Mouse (Mus musculus) olfactory bulb, adult 2 months (tissue): ENCODE measurements around the gene Olfml2b.

Experiments used
- CTCF ChIP-seq: fragments of 200-500 bp; IDR thresholded peaks from 2 replicates; pipeline ENCODE4 v1.5.1; 2012; ENCODE audit warnings: low read depth, mild to moderate bottlenecking, low read length, moderate library complexity; ENCODE audit not compliant: insufficient read depth
- POLR2A ChIP-seq: fragments of 200-500 bp; IDR thresholded peaks from 2 replicates; pipeline ENCODE4 v1.6.1; 2012; ENCODE audit warnings: mild to moderate bottlenecking, low read depth, low read length, moderate library complexity; ENCODE audit not compliant: insufficient read depth

DNA sequence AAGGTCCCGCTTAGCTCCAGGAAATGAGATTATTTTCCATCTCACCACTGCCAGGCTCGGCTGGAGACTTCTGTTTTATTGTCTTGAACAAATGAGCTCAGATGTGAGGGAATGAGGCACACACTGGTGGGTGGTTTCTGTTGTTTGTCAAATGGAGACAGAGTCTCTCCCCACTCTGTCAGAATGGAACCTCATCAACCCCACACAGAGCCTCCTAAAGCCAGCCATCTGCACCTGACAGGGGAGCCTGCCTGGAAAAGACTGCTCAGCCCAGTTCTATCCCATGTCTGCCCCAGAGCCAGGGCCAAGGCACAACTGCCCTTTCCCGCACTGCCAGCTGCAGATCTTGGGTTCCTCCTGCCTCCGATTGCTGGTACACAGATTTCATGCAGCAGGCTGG, 34.5 kb downstream of the Olfml2b start:
- TF ChIP-seq POLR2A = no peak
- no peak for TF ChIP-seq CTCF
